Mouse (Mus musculus): ENCODE measurements around the gene Klhl23. TPM values are rescaled to one million over a fixed set of nuclear protein-coding genes. Genes with fewer than 3 reads are reported as not detected.
"Not testable (repeated sequence)": the region's sequence is repeated elsewhere in the genome, so short reads cannot be mapped to it uniquely, and the experiment has no call there.

The Klhl23 gene
- total and polyA plus RNA-seq, 3 experiments, result 6.8 to 88.2 (median 54.3) TPM

DNA sequence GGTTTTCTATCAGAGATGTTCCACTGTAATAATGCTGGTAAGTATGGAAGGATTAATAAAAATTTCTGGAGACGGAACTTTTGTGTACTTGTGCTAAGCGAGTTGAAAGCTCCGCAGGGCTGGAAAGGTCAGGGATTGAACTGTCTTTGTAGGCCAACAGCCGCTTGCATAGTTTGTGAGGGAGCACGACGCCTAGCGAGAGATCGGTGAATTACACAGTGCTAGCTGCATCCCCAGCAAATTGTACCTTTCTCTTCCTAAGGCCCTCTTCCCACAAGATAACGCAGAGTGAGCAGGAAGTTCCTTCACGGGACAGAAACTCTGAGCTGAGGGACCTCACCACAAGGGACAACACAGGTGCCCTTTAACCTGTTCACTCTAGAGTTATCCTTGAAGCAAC lies 31.5 kb upstream of the Klhl23 start:
- no peaks in the 10 kb centered on the region for H3K9me3 ChIP-seq (replicated peaks)
- H3K36me3 ChIP-seq (replicated peaks), result peaks cover 33% of the 10 kb centered on the region
- DNase-seq (ENCODE audit: low spot score) (peak; percentile 40), ATAC-seq (ENCODE audit: extremely low read depth, insufficient number of reproducible peaks, low FRiP score, poor library complexity, severe bottlenecking) (peak; percentile 79)
- H3K4me3 ChIP-seq (ENCODE audit: low read depth, low read length), result peak overlapping the region; percentile 90
- TF ChIP-seq GATA2 (IDR thresholded peaks at IDR 0.05; ENCODE audit: borderline replicate concordance, low read depth, low read length) (no peak), POLR2AphosphoS5 (IDR thresholded peaks at IDR 0.05; ENCODE audit: insufficient replicate concordance, low read depth, low read length) (no peak), CTCF (IDR thresholded peaks at IDR 0.05; ENCODE audit: low read depth, low read length) (peak; percentile 98), TAL1 (conservative IDR thresholded peaks at IDR 0.05; ENCODE audit: low read depth, low read length) (no peak), GATA1 (IDR thresholded peaks at IDR 0.05; ENCODE audit: borderline replicate concordance, low read length) (no peak)
- no peaks in the 10 kb centered on the region for H3K27me3 ChIP-seq (ENCODE audit: insufficient read depth, low read length)
- peaks cover 23% of the 10 kb centered on the region for H3K4me1 ChIP-seq (ENCODE audit: insufficient read depth, low read depth, low read length)

GRCm38 (mm10) chr2:69790722-69791121 lies 31.0 kb upstream of the Klhl23 start:
- TF ChIP-seq CTCF (IDR thresholded peaks at IDR 0.05; ENCODE audit: low read depth, low read length) (no peak), POLR2AphosphoS5 (IDR thresholded peaks at IDR 0.05; ENCODE audit: insufficient replicate concordance, low read depth, low read length) (no peak), TAL1 (conservative IDR thresholded peaks at IDR 0.05; ENCODE audit: low read depth, low read length) (no peak), GATA1 (IDR thresholded peaks at IDR 0.05; ENCODE audit: borderline replicate concordance, low read length) (no peak), GATA2 (IDR thresholded peaks at IDR 0.05; ENCODE audit: borderline replicate concordance, low read depth, low read length) (no peak)
- peak overlapping the region; percentile 90 for H3K4me3 ChIP-seq (ENCODE audit: low read depth, low read length)
- DNase-seq (ENCODE audit: low spot score), result no peak
- no peaks in the 10 kb centered on the region for H3K27me3 ChIP-seq (ENCODE audit: insufficient read depth, low read length)
- ATAC-seq (ENCODE audit: extremely low read depth, insufficient number of reproducible peaks, low FRiP score, poor library complexity, severe bottlenecking), result no peak
- peaks cover 23% of the 10 kb centered on the region for H3K4me1 ChIP-seq (ENCODE audit: insufficient read depth, low read depth, low read length)
- peaks cover 35% of the 10 kb centered on the region for H3K36me3 ChIP-seq (replicated peaks)
- no peaks in the 10 kb centered on the region for H3K9me3 ChIP-seq (replicated peaks)

DNA sequence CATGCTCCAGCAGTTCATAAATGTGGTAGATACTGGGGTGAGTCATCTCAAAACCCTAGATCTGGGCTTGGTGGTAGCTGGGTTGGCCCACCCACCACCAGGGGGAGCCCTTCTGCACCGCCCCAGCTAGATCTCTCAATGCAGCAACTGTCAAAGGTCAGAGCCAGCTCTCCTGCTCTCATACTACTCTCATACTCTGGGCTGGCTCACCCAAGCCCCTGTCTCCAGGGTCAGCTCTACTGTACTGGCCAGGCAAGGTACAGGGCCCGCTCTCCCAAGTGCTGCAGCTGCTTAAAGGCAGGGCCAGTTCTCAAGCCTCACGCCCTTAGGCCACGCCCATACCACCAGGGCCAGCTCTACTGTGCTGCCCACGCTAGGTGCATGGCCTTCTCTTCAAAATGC lies 18.8 kb upstream of the Klhl23 start:
- no peaks in the 10 kb centered on the region for H3K27me3 ChIP-seq (ENCODE audit: insufficient read depth, low read length)
- H3K36me3 ChIP-seq (replicated peaks), result peaks cover 1% of the 10 kb centered on the region
- H3K4me3 ChIP-seq (ENCODE audit: low read depth, low read length), result peak overlapping the region; percentile 71

GRCm38 (mm10) chr2:69803756-69804155 lies 18.0 kb upstream of the Klhl23 start:
- ATAC-seq (ENCODE audit: extremely low read depth, insufficient number of reproducible peaks, low FRiP score, poor library complexity, severe bottlenecking) (no peak), DNase-seq (ENCODE audit: low spot score) (no peak)
- Histone ChIP-seq H3K36me3 (replicated peaks) (no peaks in the 10 kb centered on the region), H3K27me3 (ENCODE audit: insufficient read depth, low read length) (no peaks in the 10 kb centered on the region), H3K4me3 (ENCODE audit: low read depth, low read length) (no peak overlapping the region), H3K9me3 (replicated peaks) (peaks cover 2% of the 10 kb centered on the region; the same call in 1 of the 2 replicates), H3K4me1 (ENCODE audit: insufficient read depth, low read depth, low read length) (peaks cover 29% of the 10 kb centered on the region)
- TF ChIP-seq TAL1 (conservative IDR thresholded peaks at IDR 0.05; ENCODE audit: low read depth, low read length) (no peak), CTCF (IDR thresholded peaks at IDR 0.05; ENCODE audit: low read depth, low read length) (no peak), GATA1 (IDR thresholded peaks at IDR 0.05; ENCODE audit: borderline replicate concordance, low read length) (no peak), GATA2 (IDR thresholded peaks at IDR 0.05; ENCODE audit: borderline replicate concordance, low read depth, low read length) (no peak), POLR2AphosphoS5 (IDR thresholded peaks at IDR 0.05; ENCODE audit: insufficient replicate concordance, low read depth, low read length) (no peak)

More for the DNA sequence above, 18.8 kb upstream of the Klhl23 start:
- no peak for TF ChIP-seq GATA1 (IDR thresholded peaks at IDR 0.05; ENCODE audit: borderline replicate concordance, low read length)
- peak; percentile 97 for TF ChIP-seq CTCF (IDR thresholded peaks at IDR 0.05; ENCODE audit: low read depth, low read length)
- Histone ChIP-seq H3K9me3 (replicated peaks) (peaks cover 2% of the 10 kb centered on the region; the same call in 1 of the 2 replicates), H3K4me1 (ENCODE audit: insufficient read depth, low read depth, low read length) (peaks cover 29% of the 10 kb centered on the region)
- ATAC-seq (ENCODE audit: extremely low read depth, insufficient number of reproducible peaks, low FRiP score, poor library complexity, severe bottlenecking), result peak; percentile 91
- DNase-seq (ENCODE audit: low spot score), result peak; percentile 81

DNA sequence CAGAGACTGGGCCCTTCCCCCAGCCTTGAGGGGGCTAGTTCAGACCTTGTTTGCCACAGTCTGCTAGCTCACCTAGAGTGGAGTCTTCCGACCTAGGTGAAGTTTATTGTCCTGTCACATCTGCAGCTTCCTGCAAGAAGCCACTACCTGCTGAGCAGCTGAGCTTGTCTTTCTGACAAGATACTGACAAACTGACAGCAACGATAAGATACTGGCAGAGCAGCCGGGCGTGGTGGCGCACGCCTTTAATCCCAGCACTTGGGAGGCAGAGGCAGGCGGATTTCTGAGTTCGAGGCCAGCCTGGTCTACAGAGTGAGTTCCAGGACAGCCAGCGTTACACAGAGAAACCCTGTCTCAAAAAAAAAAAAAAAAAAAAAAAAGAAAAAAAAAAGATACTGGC lies 17.1 kb upstream of the Klhl23 start:
- DNase-seq (ENCODE audit: low spot score); H3K9me3 ChIP-seq (replicated peaks); H3K36me3 ChIP-seq (replicated peaks); H3K4me3 ChIP-seq (ENCODE audit: low read depth, low read length); ATAC-seq (ENCODE audit: extremely low read depth, insufficient number of reproducible peaks, low FRiP score, poor library complexity, severe bottlenecking); H3K27me3 ChIP-seq (ENCODE audit: insufficient read depth, low read length): not testable (repeated sequence)
- H3K4me1 ChIP-seq (ENCODE audit: insufficient read depth, low read depth, low read length), result peaks cover 29% of the 10 kb centered on the region

DNA sequence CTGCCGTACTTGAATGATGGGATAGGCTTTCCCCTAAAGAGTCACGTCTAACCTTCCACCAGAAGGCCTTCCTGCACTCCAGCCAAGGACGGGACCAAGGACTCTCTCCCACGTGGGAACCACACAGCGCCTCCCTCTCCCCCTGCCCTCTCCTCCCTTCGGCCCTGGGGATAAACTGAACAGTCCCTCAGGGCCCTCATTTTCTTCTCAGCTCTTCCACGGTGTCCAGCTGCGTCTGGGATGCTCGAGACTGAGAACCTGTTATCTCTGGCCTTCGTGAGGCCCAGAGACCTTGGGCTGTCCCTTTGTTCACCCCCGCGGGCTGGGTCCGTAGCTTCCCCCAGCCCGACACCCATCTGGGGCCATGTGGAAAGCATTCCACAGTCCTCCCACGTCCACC lies 11.6 kb upstream of the Klhl23 start:
- TF ChIP-seq POLR2AphosphoS5 (IDR thresholded peaks at IDR 0.05; ENCODE audit: insufficient replicate concordance, low read depth, low read length) (no peak), TAL1 (conservative IDR thresholded peaks at IDR 0.05; ENCODE audit: low read depth, low read length) (no peak), CTCF (IDR thresholded peaks at IDR 0.05; ENCODE audit: low read depth, low read length) (no peak), GATA2 (IDR thresholded peaks at IDR 0.05; ENCODE audit: borderline replicate concordance, low read depth, low read length) (no peak), GATA1 (IDR thresholded peaks at IDR 0.05; ENCODE audit: borderline replicate concordance, low read length) (no peak)
- ATAC-seq (ENCODE audit: extremely low read depth, insufficient number of reproducible peaks, low FRiP score, poor library complexity, severe bottlenecking), result no peak
- no peaks in the 10 kb centered on the region; the same call in 1 of the 2 replicates for H3K27me3 ChIP-seq (ENCODE audit: insufficient read depth, low read length)

GRCm38 (mm10) chr2:69811349-69811748 lies 10.4 kb upstream of the Klhl23 start:
- peaks cover 32% of the 10 kb centered on the region for H3K4me1 ChIP-seq (ENCODE audit: insufficient read depth, low read depth, low read length)
- not testable (repeated sequence) for ATAC-seq (ENCODE audit: extremely low read depth, insufficient number of reproducible peaks, low FRiP score, poor library complexity, severe bottlenecking); H3K36me3 ChIP-seq (replicated peaks); H3K27me3 ChIP-seq (ENCODE audit: insufficient read depth, low read length); H3K9me3 ChIP-seq (replicated peaks); DNase-seq (ENCODE audit: low spot score); H3K4me3 ChIP-seq (ENCODE audit: low read depth, low read length)

More for the DNA sequence above, 11.6 kb upstream of the Klhl23 start:
- H3K4me1 ChIP-seq (ENCODE audit: insufficient read depth, low read depth, low read length), result peaks cover 24% of the 10 kb centered on the region
- H3K4me3 ChIP-seq (ENCODE audit: low read depth, low read length), result no peak overlapping the region
- H3K36me3 ChIP-seq (replicated peaks), result no peaks in the 10 kb centered on the region
- no peaks in the 10 kb centered on the region for H3K9me3 ChIP-seq (replicated peaks)
- DNase-seq (ENCODE audit: low spot score), result no peak

All from G1E (cell line).